Mouse (Mus musculus) CH12.LX (cell line): ENCODE measurements around the gene Mrrf.

ENCODE experiments used
- BHLHE40 ChIP-seq: IDR thresholded peaks from 2 replicates; pipeline ENCODE4 v1.6.1; 2011; ENCODE audit warnings: mild to moderate bottlenecking, low read depth, low read length, improper control_type of control experiment
- E2F4 ChIP-seq: IDR thresholded peaks from 2 replicates; pipeline ENCODE4 v1.6.1; 2011; ENCODE audit warnings: low read depth, low read length, improper control_type of control experiment; ENCODE audit not compliant: insufficient replicate concordance
- EP300 ChIP-seq: IDR thresholded peaks from 2 replicates; pipeline ENCODE4 v1.6.1; 2011; ENCODE audit warnings: low read length, improper control_type of control experiment
- MAZ ChIP-seq: IDR thresholded peaks from 2 replicates; pipeline ENCODE4 v1.6.1; 2012; ENCODE audit warnings: low read depth, mild to moderate bottlenecking, inconsistent platforms, low read length, improper control_type of control experiment, moderate library complexity
- MXI1 ChIP-seq: IDR thresholded peaks from 2 replicates; pipeline ENCODE4 v1.6.1; 2011; ENCODE audit warnings: mild to moderate bottlenecking, low read depth, low read length, improper control_type of control experiment
- POLR2A ChIP-seq: IDR thresholded peaks from 2 replicates; pipeline ENCODE4 v1.6.1; 2011; ENCODE audit warnings: low read depth, mild to moderate bottlenecking, improper control_type of control experiment, low read length
- RCOR1 ChIP-seq: conservative IDR thresholded peaks from 2 replicates; pipeline ENCODE4 v1.6.1; 2012; ENCODE audit warnings: low read depth, mild to moderate bottlenecking, inconsistent platforms, low read length, improper control_type of control experiment
- UBTF ChIP-seq: IDR thresholded peaks from 2 replicates; pipeline ENCODE4 v1.6.1; 2012; ENCODE audit warnings: low read depth, mild to moderate bottlenecking, inconsistent platforms, low read length, improper control_type of control experiment, moderate library complexity

GRCm38 (mm10) chr2:36092748-36093147 is 43.4 kb upstream of the Mrrf start:
- TF ChIP-seq MXI1: no peak
- no peak for TF ChIP-seq E2F4
- TF ChIP-seq POLR2A: no peak
- TF ChIP-seq UBTF: no peak
- no peak for TF ChIP-seq BHLHE40
- TF ChIP-seq MAZ: no peak
- no peak for TF ChIP-seq RCOR1
- no peak for TF ChIP-seq EP300
